Mouse (Mus musculus) embryo, embryonic 11.5 days (tissue): ENCODE measurements around the gene Ccdc124.
A peak's percentile ranks its signal among the peaks of the same experiment; 100 is the strongest.

Experiments used
- DNase-seq: peaks from one replicate; pipeline ENCODE4 v3.0.0-alpha.2; 2012; ENCODE audit warnings: low read depth, low spot score

Gene Ccdc124

GRCm38 (mm10) chr8:70821992-70822391, 51.7 kb downstream of the Ccdc124 start:
- DNase-seq: no peak

GRCm38 (mm10) chr8:70821399-70821962, 52.3 kb downstream of the Ccdc124 start:
- DNase-seq: peak; percentile 64

GRCm38 (mm10) chr8:70820101-70820935, 53.4 kb downstream of the Ccdc124 start:
- DNase-seq: no peak
